Mouse (Mus musculus) E14TG2a.4 (cell line): ENCODE measurements around the gene Gm21972.

Experiments used
- H3K27me3 ChIP-seq: 2 replicates; pipeline ENCODE4 v1.6.1; 2014; ENCODE audit warnings: low read length, control low read depth; ENCODE audit not compliant: insufficient read depth
- H3K36me3 ChIP-seq: 2 replicates; pipeline ENCODE4 v1.6.1; 2014; ENCODE audit warnings: low read length, control low read depth; ENCODE audit not compliant: insufficient read depth
- H3K4me1 ChIP-seq: replicated peaks from 2 replicates; pipeline ENCODE4 v1.6.1; 2014; ENCODE audit warnings: low read depth, low read length, control low read depth
- H3K4me3 ChIP-seq: replicated peaks from 2 replicates; pipeline ENCODE4 v1.5.1; 2014; ENCODE audit warnings: mild to moderate bottlenecking, low read length
- H3K9me3 ChIP-seq: 2 replicates; pipeline ENCODE4 v1.6.1; 2014; ENCODE audit warnings: low read length, control low read depth
- CTCF ChIP-seq: conservative IDR thresholded peaks from 2 replicates; pipeline ENCODE4 v1.5.1; 2014; ENCODE audit warnings: low read length
- NANOG ChIP-seq: IDR thresholded peaks from 2 replicates; pipeline ENCODE4 v1.6.1; 2014; ENCODE audit warnings: borderline replicate concordance, low read length, mixed read lengths
- POU5F1 ChIP-seq: IDR thresholded peaks from 2 replicates; pipeline ENCODE4 v1.6.1; 2014; ENCODE audit warnings: low read length, borderline replicate concordance

The Gm21972 gene

GRCm38 (mm10) chr1:86133337-86133736 is at the start of gene Gm21972:
Gene Gm21972, plus strand, starts transcription at chr1:86133637.
- Histone ChIP-seq H3K36me3 (peaks cover 92% of the 10 kb centered on the region), H3K4me1 (peaks cover 8% of the 10 kb centered on the region; the same call in 1 of the 2 replicates), H3K27me3 (no peaks in the 10 kb centered on the region), H3K9me3 (no peaks in the 10 kb centered on the region), H3K4me3 (no peak within 1 kb of the TSS)
- TF ChIP-seq POU5F1 (no peak), NANOG (no peak), CTCF (no peak)

GRCm38 (mm10) chr1:86094413-86094812 is 39.0 kb upstream of the Gm21972 start:
- H3K4me1 ChIP-seq = no peaks in the 10 kb centered on the region
- TF ChIP-seq POU5F1 (no peak), NANOG (no peak), CTCF (no peak)
- H3K27me3 ChIP-seq = no peaks in the 10 kb centered on the region
- no peaks in the 10 kb centered on the region for H3K9me3 ChIP-seq
- no peak overlapping the region for H3K4me3 ChIP-seq
- peaks cover 88% of the 10 kb centered on the region for H3K36me3 ChIP-seq

- Histone ChIP-seq H3K36me3 (peaks cover 63% of the 10 kb centered on the region), H3K27me3 (no peaks in the 10 kb centered on the region), H3K4me3 (no peak overlapping the region), H3K9me3 (no peaks in the 10 kb centered on the region), H3K4me1 (no peaks in the 10 kb centered on the region)
- no peak for TF ChIP-seq NANOG
- no peak for TF ChIP-seq POU5F1
- TF ChIP-seq CTCF = no peak
Observed at GRCm38 (mm10) chr1:86105054-86105453, 28.4 kb upstream of the Gm21972 start.

- Histone ChIP-seq H3K4me3 (no peak within 1 kb of the TSS), H3K4me1 (no peaks in the 10 kb centered on the region; the same call in 1 of the 2 replicates), H3K9me3 (no peaks in the 10 kb centered on the region), H3K27me3 (no peaks in the 10 kb centered on the region), H3K36me3 (peaks cover 63% of the 10 kb centered on the region)
- TF ChIP-seq POU5F1 (no peak), CTCF (no peak), NANOG (no peak)
Observed at GRCm38 (mm10) chr1:86111779-86112178, 21.7 kb upstream of the Gm21972 start, which contains the start of gene Htr2b. Gene Htr2b, minus strand, starts transcription at chr1:86111970.

- H3K27me3 ChIP-seq = no peaks in the 10 kb centered on the region
- no peaks in the 10 kb centered on the region for H3K9me3 ChIP-seq
- no peak for TF ChIP-seq NANOG
- TF ChIP-seq CTCF = no peak
- no peak for TF ChIP-seq POU5F1
- peaks cover 9% of the 10 kb centered on the region; the same call in 1 of the 2 replicates for H3K4me1 ChIP-seq
- no peak overlapping the region for H3K4me3 ChIP-seq
- H3K36me3 ChIP-seq = peaks cover 69% of the 10 kb centered on the region
Observed at GRCm38 (mm10) chr1:86114141-86114540, 19.3 kb upstream of the Gm21972 start.

- peaks cover 9% of the 10 kb centered on the region; the same call in 1 of the 2 replicates for H3K4me1 ChIP-seq
- H3K4me3 ChIP-seq = no peak overlapping the region
- no peak for TF ChIP-seq CTCF
- no peak for TF ChIP-seq NANOG
- TF ChIP-seq POU5F1 = no peak
- H3K9me3 ChIP-seq = no peaks in the 10 kb centered on the region
- no peaks in the 10 kb centered on the region for H3K27me3 ChIP-seq
- H3K36me3 ChIP-seq = peaks cover 93% of the 10 kb centered on the region
Observed at GRCm38 (mm10) chr1:86119549-86119948, 13.9 kb upstream of the Gm21972 start.

- Histone ChIP-seq H3K4me1 (no peaks in the 10 kb centered on the region), H3K9me3 (no peaks in the 10 kb centered on the region), H3K27me3 (no peaks in the 10 kb centered on the region), H3K4me3 (no peak overlapping the region), H3K36me3 (peaks cover 95% of the 10 kb centered on the region)
- TF ChIP-seq NANOG (no peak), POU5F1 (no peak), CTCF (no peak)
Observed at GRCm38 (mm10) chr1:86126036-86126435, 7.4 kb upstream of the Gm21972 start.

GRCm38 (mm10) chr1:86135315-86135714 is 1.9 kb downstream of the Gm21972 start:
- no peak overlapping the region for H3K4me3 ChIP-seq
- H3K4me1 ChIP-seq = peaks cover 8% of the 10 kb centered on the region; the same call in 1 of the 2 replicates
- no peaks in the 10 kb centered on the region for H3K27me3 ChIP-seq
- TF ChIP-seq CTCF = no peak
- TF ChIP-seq POU5F1 = no peak
- TF ChIP-seq NANOG = no peak
- no peaks in the 10 kb centered on the region for H3K9me3 ChIP-seq
- H3K36me3 ChIP-seq = peaks cover 90% of the 10 kb centered on the region

- no peaks in the 10 kb centered on the region for H3K9me3 ChIP-seq
- no peak overlapping the region for H3K4me3 ChIP-seq
- H3K27me3 ChIP-seq = no peaks in the 10 kb centered on the region
- H3K36me3 ChIP-seq = peaks cover 60% of the 10 kb centered on the region
- peaks cover 19% of the 10 kb centered on the region for H3K4me1 ChIP-seq
- TF ChIP-seq CTCF = no peak
- no peak for TF ChIP-seq POU5F1
- no peak for TF ChIP-seq NANOG
Observed at GRCm38 (mm10) chr1:86141081-86141480, 7.6 kb downstream of the Gm21972 start.

- no peak for TF ChIP-seq CTCF
- no peak for TF ChIP-seq NANOG
- no peak for TF ChIP-seq POU5F1
- peaks cover 39% of the 10 kb centered on the region for H3K36me3 ChIP-seq
- H3K4me3 ChIP-seq = no peak overlapping the region
- H3K27me3 ChIP-seq = no peaks in the 10 kb centered on the region
- peaks cover 18% of the 10 kb centered on the region for H3K4me1 ChIP-seq
- no peaks in the 10 kb centered on the region for H3K9me3 ChIP-seq
Observed at GRCm38 (mm10) chr1:86143165-86143564, 9.7 kb downstream of the Gm21972 start.
